Mouse (Mus musculus) small intestine, adult 2 months (tissue): ENCODE results near the gene Olfr921.

Experiments
- CTCF ChIP-seq: fragments of 200-500 bp; IDR thresholded peaks from 2 replicates; pipeline ENCODE4 v1.5.1; 2012; ENCODE audit warnings: low read depth, mild to moderate bottlenecking, control low read depth, inconsistent platforms, low read length, moderate library complexity, mixed read lengths; ENCODE audit not compliant: insufficient replicate concordance, insufficient read length; ENCODE audit errors: extremely low read depth
- POLR2A ChIP-seq: fragments of 200-500 bp; IDR thresholded peaks from 2 replicates; pipeline ENCODE4 v1.6.1; 2012; ENCODE audit warnings: low read depth, mild to moderate bottlenecking, control low read depth, inconsistent platforms, low read length, moderate library complexity

DNA sequence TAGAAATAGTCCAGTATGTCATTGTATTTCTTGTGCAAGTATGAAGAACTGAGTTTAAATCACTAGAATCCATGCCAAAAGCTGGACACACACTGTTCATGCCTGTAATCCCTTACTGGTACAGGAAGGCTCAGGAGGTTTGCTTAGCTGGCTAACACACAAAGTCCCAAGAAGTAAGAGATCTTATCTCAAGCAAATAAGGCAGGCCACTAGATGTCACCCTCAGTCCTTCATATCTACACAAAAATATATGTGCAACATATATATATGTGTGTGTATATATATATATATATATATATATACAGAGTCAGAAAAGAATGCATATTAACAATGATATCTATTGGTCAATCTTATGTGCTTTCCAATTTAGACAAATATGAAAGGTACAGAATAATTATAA lies 32.8 kb downstream of the Olfr921 start:
- TF ChIP-seq CTCF = no peak
- TF ChIP-seq POLR2A = no peak
